Mouse (Mus musculus): ENCODE measurements around the gene Mgst2. TPM values are rescaled to one million over a fixed set of nuclear protein-coding genes. Genes with fewer than 3 reads are reported as not detected.

The Mgst2 gene
- polyA plus RNA-seq, 2 experiments = 2.8 to 19.0 TPM

GRCm38 (mm10) chr3:51660821-51661276 lies 689 bp downstream of the Mgst2 start:
- H3K4me3 ChIP-seq (ENCODE audit: insufficient read depth in 1 of 2, low read depth in 2 of 2, low read length in 2 of 2) = peak overlapping the region; percentile 28 to 39
- peak; percentile 68 for ATAC-seq (ENCODE audit: insufficient read depth)
- H3K4me2 ChIP-seq (ENCODE audit: low read depth) = peak overlapping the region; percentile 51
- no peaks in the 10 kb centered on the region for H3K36me3 ChIP-seq (replicated peaks; ENCODE audit: control insufficient read depth, insufficient read depth, low read depth)
- WGBS (ENCODE audit: insufficient replicate concordance) = 58% methylated on average over 3 of the region's 3 CpGs
- H3K9ac ChIP-seq (replicated peaks) = peak overlapping the region; percentile 37
- no peak for TF ChIP-seq EP300 (IDR thresholded peaks at IDR 0.05; ENCODE audit: low read depth)
- no peak for TF ChIP-seq CTCF (IDR thresholded peaks at IDR 0.05; ENCODE audit: low read depth)
- no peaks in the 10 kb centered on the region for H3K27me3 ChIP-seq (ENCODE audit: control insufficient read depth, insufficient read depth, low read length)
- DNase-seq (ENCODE audit: low read depth in 3 of 3, low spot score in 3 of 3) = no peak
- peak overlapping the region; percentile 50 for H3K27ac ChIP-seq
- no peaks in the 10 kb centered on the region for H3K9me3 ChIP-seq (ENCODE audit: control insufficient read depth, low read length)
- peaks cover 16 to 30% of the 10 kb centered on the region in 2 experiments for H3K4me1 ChIP-seq (replicated peaks; ENCODE audit: control insufficient read depth in 2 of 2, insufficient read depth in 2 of 2, low read length in 1 of 2)

DNA sequence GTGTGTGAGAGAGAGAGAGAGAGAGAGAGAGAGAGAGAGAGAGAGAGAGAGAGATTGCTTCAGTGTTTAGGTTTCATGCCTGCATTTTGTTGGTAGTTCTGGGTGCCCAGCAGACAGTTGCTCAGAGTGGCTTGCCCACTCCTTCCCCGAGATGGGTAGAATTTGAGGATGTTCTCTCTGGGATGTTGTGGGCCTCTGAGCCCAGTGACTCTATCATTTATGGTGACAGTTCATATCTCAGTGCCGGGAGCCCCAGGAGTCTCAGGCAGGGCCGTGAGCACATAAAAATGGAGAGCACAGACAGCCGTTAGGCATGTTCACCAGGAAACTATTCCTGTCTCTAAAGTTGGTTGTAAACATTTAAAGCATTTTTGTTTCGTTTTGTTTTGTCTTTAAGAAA lies 1.2 kb downstream of the Mgst2 start:
- ATAC-seq (ENCODE audit: insufficient read depth) = peak; percentile 18; the same call in 1 of the 2 replicates
- H3K4me2 ChIP-seq (ENCODE audit: low read depth) = peak overlapping the region; percentile 51
- no peak for DNase-seq (ENCODE audit: low read depth in 3 of 3, low spot score in 3 of 3)

DNA sequence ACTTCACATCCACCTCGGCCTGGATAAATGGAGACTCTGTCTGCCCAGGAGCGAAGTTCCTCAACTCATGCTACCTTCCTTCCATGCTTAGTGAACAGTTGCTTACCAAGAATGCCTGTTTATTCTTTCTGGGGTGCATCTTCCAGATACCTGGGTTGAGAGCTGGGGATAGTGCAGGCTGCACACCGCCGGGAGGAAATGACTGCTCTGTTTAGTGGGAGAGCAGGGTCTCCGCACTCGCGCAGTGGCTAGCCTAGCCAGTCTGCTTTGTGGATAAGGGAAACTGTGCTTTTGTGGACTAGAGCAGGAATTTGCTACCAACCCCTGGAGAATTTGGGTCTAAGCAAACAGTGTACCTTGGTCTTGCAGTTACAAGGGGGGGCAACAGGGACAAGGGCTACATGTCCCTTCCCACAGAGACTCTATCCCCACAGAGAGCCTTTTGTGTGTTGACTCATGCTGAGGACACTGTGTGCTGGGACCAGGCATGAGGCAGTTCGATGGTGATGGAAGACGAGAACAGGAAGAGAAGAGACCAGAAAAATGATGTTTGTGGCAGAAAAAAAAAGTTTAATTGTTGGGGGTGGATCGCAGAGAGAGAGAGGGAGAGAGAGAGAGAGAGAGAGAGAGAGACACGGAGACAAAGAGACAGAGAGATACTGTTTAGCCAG lies 1.9 kb downstream of the Mgst2 start:
- Histone ChIP-seq H3K36me3 (replicated peaks; ENCODE audit: control insufficient read depth, insufficient read depth, low read depth) (no peaks in the 10 kb centered on the region), H3K27me3 (ENCODE audit: control insufficient read depth, insufficient read depth, low read length) (no peaks in the 10 kb centered on the region), H3K4me1 (replicated peaks; ENCODE audit: control insufficient read depth in 2 of 2, insufficient read depth in 2 of 2, low read length in 1 of 2) (peaks cover 16 to 30% of the 10 kb centered on the region in 2 experiments), H3K27ac (no peak overlapping the region), H3K9ac (replicated peaks) (peak overlapping the region; percentile 40; the same call in 1 of the 2 replicates), H3K9me3 (ENCODE audit: control insufficient read depth, low read length) (no peaks in the 10 kb centered on the region), H3K4me2 (ENCODE audit: low read depth) (peak overlapping the region; percentile 51), H3K4me3 (ENCODE audit: insufficient read depth in 1 of 2, low read depth in 2 of 2, low read length in 2 of 2) (peak overlapping the region; percentile 16 to 28)
- DNase-seq (ENCODE audit: low read depth in 3 of 3, low spot score in 3 of 3) = no peak
- no peak for ATAC-seq (ENCODE audit: insufficient read depth)
- no peak for TF ChIP-seq EP300 (IDR thresholded peaks at IDR 0.05; ENCODE audit: low read depth)
- TF ChIP-seq CTCF (IDR thresholded peaks at IDR 0.05; ENCODE audit: low read depth) = no peak
- 33% methylated on average over 11 of the region's 11 CpGs for WGBS (ENCODE audit: insufficient replicate concordance)

More for the DNA sequence above, 1.2 kb downstream of the Mgst2 start:
- no peaks in the 10 kb centered on the region for H3K27me3 ChIP-seq (ENCODE audit: control insufficient read depth, insufficient read depth, low read length)
- peak overlapping the region; percentile 40; the same call in 1 of the 2 replicates for H3K9ac ChIP-seq (replicated peaks)
- H3K36me3 ChIP-seq (replicated peaks; ENCODE audit: control insufficient read depth, insufficient read depth, low read depth) = no peaks in the 10 kb centered on the region
- peak overlapping the region; percentile 14; the same call in 1 of the 2 replicates for H3K27ac ChIP-seq
- whole genome bisulfite sequencing (ENCODE audit: insufficient replicate concordance) = 23% methylated on average over 5 of the region's 5 CpGs
- H3K9me3 ChIP-seq (ENCODE audit: control insufficient read depth, low read length) = no peaks in the 10 kb centered on the region
- H3K4me1 ChIP-seq (replicated peaks; ENCODE audit: control insufficient read depth in 2 of 2, insufficient read depth in 2 of 2, low read length in 1 of 2) = peaks cover 16 to 30% of the 10 kb centered on the region in 2 experiments
- TF ChIP-seq CTCF (IDR thresholded peaks at IDR 0.05; ENCODE audit: low read depth) (no peak), EP300 (IDR thresholded peaks at IDR 0.05; ENCODE audit: low read depth) (no peak)
- peak overlapping the region; percentile 28 to 39 for H3K4me3 ChIP-seq (ENCODE audit: insufficient read depth in 1 of 2, low read depth in 2 of 2, low read length in 2 of 2)

DNA sequence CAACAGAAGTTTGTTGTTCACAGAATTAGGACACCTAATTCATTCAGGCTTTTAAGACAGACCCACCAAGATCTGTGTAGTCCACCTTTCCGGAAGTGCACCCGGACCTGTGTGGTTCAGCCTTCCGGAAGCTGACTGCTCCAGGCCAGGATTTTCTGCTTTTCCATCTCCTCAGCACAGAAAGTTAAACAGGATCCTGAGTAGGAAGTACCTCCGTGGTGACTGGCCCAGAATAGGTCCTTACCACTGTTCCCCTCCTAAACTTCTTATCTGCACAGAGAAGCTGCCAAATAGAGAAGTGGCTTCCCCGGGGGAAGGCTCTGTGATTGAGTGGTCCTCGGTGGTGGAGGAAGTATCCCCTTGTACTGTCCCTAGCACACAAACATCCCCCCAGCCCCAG lies 2.4 kb downstream of the Mgst2 start:
- no peak overlapping the region for H3K9ac ChIP-seq (replicated peaks)
- no peak for ATAC-seq (ENCODE audit: insufficient read depth)

DNA sequence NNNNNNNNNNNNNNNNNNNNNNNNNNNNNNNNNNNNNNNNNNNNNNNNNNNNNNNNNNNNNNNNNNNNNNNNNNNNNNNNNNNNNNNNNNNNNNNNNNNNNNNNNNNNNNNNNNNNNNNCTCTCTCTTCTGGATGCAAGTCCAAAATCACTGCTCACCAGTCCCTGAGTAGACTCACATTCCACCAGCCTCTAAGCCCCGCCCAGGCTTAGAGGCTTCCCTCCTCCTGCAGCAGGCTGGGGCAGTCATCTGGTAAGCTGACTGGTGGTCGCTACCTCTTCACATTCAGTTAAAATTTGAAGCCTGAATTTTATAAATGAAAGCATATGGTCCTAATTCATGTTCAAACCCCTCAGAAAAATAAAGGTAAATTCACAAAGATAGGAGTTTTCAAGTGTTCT lies 8.4 kb downstream of the Mgst2 start:
- no peak for TF ChIP-seq CTCF (IDR thresholded peaks at IDR 0.05; ENCODE audit: low read depth)
- H3K9ac ChIP-seq (replicated peaks) = no peak overlapping the region
- WGBS (ENCODE audit: insufficient replicate concordance) = 64% methylated on average over 2 of the region's 2 CpGs

More for the DNA sequence above, 2.4 kb downstream of the Mgst2 start:
- Histone ChIP-seq H3K9me3 (ENCODE audit: control insufficient read depth, low read length) (no peaks in the 10 kb centered on the region), H3K4me1 (replicated peaks; ENCODE audit: control insufficient read depth in 2 of 2, insufficient read depth in 2 of 2, low read length in 1 of 2) (peaks cover 16 to 30% of the 10 kb centered on the region in 2 experiments), H3K27ac (no peak overlapping the region), H3K4me3 (ENCODE audit: insufficient read depth in 1 of 2, low read depth in 2 of 2, low read length in 2 of 2) (no peak overlapping the region), H3K27me3 (ENCODE audit: control insufficient read depth, insufficient read depth, low read length) (no peaks in the 10 kb centered on the region), H3K4me2 (ENCODE audit: low read depth) (peak overlapping the region; percentile 51), H3K36me3 (replicated peaks; ENCODE audit: control insufficient read depth, insufficient read depth, low read depth) (no peaks in the 10 kb centered on the region)
- no peak for TF ChIP-seq EP300 (IDR thresholded peaks at IDR 0.05; ENCODE audit: low read depth)
- DNase-seq (ENCODE audit: low read depth in 3 of 3, low spot score in 3 of 3) = no peak
- 5% methylated on average over 6 of the region's 6 CpGs for WGBS (ENCODE audit: insufficient replicate concordance)

More for the DNA sequence above, 8.4 kb downstream of the Mgst2 start:
- Histone ChIP-seq H3K27ac (no peak overlapping the region), H3K9me3 (ENCODE audit: control insufficient read depth, low read length) (no peaks in the 10 kb centered on the region), H3K36me3 (replicated peaks; ENCODE audit: control insufficient read depth, insufficient read depth, low read depth) (no peaks in the 10 kb centered on the region), H3K4me3 (ENCODE audit: insufficient read depth in 1 of 2, low read depth in 2 of 2, low read length in 2 of 2) (no peak overlapping the region), H3K4me1 (replicated peaks; ENCODE audit: control insufficient read depth in 2 of 2, insufficient read depth in 2 of 2, low read length in 1 of 2) (peaks cover 36 to 42% of the 10 kb centered on the region in 2 experiments), H3K4me2 (ENCODE audit: low read depth) (no peak overlapping the region), H3K27me3 (ENCODE audit: control insufficient read depth, insufficient read depth, low read length) (no peaks in the 10 kb centered on the region)
- ATAC-seq (ENCODE audit: insufficient read depth) (no peak), DNase-seq (ENCODE audit: low read depth in 3 of 3, low spot score in 3 of 3) (no peak)

Measured in liver, embryonic 14.5 days (tissue).